Mouse (Mus musculus): Measurements from ENCODE around the gene Spg7. TPM values are rescaled to one million over a fixed set of nuclear protein-coding genes. Genes with fewer than 3 reads are reported as not detected.
A peak's percentile ranks its signal among the peaks of the same experiment; 100 is the strongest.

Spg7 gene
- total RNA-seq, 2 experiments from 2014 or later = 68.2 to 94.3 TPM

GRCm38 (mm10) chr8:123117127-123117731 is 54.5 kb downstream of the Spg7 start, which contains the start of gene Cpne7:
TSS of gene Cpne7 (plus strand) at chr8:123117374.
- ATAC-seq (replicated peaks; ENCODE audit: low FRiP score, low TSS enrichment, poor library complexity, severe bottlenecking) = peak; percentile 24

DNA sequence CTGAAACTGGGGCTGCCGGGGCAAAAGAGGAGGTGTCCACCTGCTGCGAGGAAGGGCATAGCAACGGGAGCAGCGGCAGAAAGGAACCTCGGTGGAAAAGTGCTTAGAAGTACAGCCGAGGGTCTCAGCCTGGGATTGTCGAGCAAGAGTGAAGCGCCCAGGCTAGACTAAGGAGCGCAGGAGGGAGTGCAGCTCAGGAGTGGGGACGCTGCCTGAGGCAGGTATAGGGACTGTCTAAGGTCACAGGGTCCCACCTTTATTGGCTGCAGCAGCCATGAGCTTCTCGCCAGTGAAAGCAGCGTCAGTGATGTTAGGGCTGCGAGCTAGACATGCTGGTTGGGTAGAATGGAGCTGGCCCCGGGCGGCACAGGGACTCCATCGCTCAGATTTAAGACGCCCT is 55.0 kb downstream of the Spg7 start:
- no peak for ATAC-seq (replicated peaks; ENCODE audit: low FRiP score, low TSS enrichment, poor library complexity, severe bottlenecking)

DNA sequence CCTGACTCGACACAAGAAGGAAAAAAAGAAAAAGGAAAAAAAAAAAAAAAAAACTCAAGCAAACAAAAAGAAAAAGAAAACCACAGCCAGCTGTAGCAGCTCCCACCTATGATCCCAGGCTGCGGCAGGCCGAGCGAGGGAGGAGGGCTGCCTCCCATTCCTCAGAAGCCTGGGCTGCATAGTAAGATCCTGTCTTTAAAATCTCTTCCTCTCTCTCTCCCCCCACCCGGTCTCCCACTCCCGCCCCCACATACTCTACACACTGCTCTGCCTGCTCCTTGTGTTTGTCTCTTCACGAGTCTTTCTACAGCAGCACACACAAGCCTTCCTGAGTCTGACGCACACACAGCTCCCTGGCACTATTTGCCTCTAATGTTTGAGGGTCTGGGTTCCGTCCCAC is 59.3 kb downstream of the Spg7 start:
- ATAC-seq (replicated peaks; ENCODE audit: low FRiP score, low TSS enrichment, poor library complexity, severe bottlenecking) = no peak

- ATAC-seq (replicated peaks; ENCODE audit: low FRiP score, low TSS enrichment, poor library complexity, severe bottlenecking) = no peak
Measured at GRCm38 (mm10) chr8:123122670-123123069, 59.9 kb downstream of the Spg7 start.

DNA sequence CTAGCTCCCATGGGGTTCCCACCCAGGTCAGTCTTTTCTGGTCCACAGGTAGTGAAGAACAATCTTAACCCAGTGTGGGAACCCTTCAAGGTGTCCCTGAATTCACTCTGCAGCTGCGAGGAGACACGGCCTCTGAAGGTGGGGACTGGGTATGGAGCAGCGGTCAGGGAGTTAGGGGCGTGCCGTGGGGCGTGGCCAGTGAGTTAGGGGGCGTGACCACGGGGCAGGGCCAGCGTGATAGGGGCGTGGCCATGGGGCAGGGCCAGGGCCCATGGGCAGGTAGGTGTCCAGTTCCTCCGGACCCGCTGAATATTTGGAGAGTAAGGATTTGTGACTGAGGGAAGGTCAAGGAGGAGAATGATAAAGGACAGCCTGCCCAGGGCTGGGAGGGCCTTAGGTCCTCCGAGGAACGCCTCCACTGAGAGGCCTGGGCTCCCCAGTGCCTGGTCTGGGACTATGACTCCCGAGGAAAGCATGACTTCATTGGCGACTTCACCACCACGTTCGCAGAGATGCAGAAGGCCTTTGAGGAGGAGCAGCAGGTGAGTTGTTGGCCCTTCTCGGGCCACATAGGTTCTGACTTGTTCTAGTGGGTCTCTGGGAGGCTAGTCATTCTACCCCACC is 63.6 kb downstream of the Spg7 start:
- peak; percentile 52 for ATAC-seq (replicated peaks; ENCODE audit: low FRiP score, low TSS enrichment, poor library complexity, severe bottlenecking)

DNA sequence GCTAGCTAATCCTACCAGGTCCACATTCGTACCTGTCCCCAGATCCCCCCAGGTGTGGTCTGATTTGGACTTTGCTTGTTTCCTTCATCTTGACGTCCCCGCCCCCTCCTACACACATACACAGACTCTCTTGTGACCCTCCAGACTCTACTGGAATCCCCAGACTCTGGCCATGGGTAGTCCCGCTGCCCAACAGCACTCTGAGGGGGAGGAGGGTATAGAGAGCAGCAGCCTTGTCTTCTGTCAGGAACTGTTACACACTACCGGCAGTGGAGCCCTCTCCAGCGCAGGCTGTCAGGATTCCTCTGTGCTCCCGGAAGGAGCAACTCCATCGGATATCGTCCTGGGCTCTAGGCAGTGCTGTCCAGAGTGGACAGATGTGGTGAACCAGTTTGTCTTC is 68.3 kb downstream of the Spg7 start:
- no peak for ATAC-seq (replicated peaks; ENCODE audit: low FRiP score, low TSS enrichment, poor library complexity, severe bottlenecking)

GRCm38 (mm10) chr8:123132953-123133352 is 70.2 kb downstream of the Spg7 start:
- no peak for ATAC-seq (replicated peaks; ENCODE audit: low FRiP score, low TSS enrichment, poor library complexity, severe bottlenecking)

DNA sequence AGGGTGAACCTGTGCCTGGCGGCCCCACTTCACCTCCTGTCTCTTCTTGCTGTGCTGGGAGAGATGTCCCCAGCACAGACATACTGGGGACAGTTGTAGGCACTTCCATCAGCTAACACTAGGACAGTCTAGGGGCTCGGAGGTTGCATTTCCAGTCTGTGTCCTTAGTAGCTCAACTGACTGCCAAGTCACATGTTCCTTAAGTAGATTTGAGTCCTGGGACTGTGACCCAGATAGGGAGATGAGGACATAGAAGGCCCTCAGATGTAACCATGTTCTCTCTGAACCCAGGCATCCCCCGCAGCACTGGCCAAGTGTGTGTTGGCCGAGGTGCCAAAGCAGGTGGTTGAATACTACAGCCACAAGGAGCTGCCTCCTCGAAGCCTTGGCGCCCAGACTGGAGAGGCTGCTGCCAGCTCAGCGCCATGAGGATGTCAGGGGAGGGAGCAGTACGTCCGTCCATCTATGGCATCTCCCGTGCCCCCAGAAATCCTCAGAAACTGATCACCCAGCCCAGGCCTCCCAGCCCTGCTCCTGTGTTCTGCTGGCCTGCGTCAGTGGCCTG is 71.5 kb downstream of the Spg7 start:
- ATAC-seq (replicated peaks; ENCODE audit: low FRiP score, low TSS enrichment, poor library complexity, severe bottlenecking) = no peak

DNA sequence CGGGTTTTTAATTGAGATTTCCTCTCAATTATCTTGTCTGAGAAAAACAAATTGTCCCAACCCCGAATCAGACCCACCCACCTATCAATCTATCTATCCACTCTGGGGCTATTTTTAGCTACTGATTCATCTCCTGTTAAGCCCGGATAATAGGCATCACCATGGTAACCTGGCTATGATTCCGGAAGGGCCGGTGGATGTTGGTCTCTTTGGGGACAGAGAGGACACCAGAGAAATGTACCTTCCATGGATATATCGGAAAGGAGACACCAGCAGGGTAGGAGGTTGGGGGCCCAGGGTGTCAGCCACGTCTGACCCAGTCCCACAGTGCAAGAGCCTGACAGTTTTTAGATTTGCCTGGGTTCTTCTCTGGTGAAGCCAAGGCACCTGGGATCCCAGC is 72.7 kb downstream of the Spg7 start:
- ATAC-seq (replicated peaks; ENCODE audit: low FRiP score, low TSS enrichment, poor library complexity, severe bottlenecking) = no peak

- no peak for ATAC-seq (replicated peaks; ENCODE audit: low FRiP score, low TSS enrichment, poor library complexity, severe bottlenecking)
Measured at GRCm38 (mm10) chr8:123135806-123136205, 73.1 kb downstream of the Spg7 start.

DNA sequence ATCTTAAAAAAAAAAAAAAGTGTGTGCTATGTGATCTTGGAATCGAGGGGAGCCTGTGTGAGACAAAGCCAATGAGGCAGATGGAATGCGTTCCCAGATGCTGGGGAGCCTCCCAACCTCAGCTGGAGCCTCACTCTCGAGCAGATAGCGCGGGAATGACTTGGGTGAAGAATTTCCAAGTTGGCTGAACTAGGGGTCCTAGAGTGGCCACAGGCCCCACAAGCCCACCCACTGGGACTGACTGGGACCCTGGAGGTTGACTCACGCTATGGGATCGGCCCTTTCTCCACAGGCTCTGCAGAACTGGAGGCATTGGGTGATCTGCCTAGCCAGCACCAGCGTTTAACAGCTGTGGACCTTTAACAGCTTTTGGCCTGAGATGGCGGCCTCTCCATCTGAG is 73.5 kb downstream of the Spg7 start:
- ATAC-seq (replicated peaks; ENCODE audit: low FRiP score, low TSS enrichment, poor library complexity, severe bottlenecking) = no peak

- no peak for ATAC-seq (replicated peaks; ENCODE audit: low FRiP score, low TSS enrichment, poor library complexity, severe bottlenecking)
Measured at GRCm38 (mm10) chr8:123137645-123138077, 74.9 kb downstream of the Spg7 start.

DNA sequence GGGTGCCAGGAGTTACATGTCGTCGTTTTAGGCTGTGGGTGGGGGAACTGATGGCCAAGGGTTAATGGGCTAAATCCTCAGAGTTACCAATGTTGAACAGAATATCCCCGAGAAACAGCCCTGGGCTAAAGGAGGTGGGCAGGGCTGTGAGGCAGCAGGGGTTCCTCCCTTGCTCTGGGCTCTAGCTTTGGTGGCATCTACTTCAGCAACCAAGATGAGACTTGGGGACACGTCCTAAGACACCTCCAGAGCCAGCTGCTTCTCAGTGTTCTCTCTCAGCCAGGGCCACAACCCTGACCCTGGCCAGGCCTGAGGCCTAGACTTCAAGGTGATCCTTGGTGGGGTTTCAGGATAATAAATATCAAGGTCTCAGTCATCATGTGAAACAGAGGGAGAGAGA is 76.0 kb downstream of the Spg7 start:
- no peak for ATAC-seq (replicated peaks; ENCODE audit: low FRiP score, low TSS enrichment, poor library complexity, severe bottlenecking)

DNA sequence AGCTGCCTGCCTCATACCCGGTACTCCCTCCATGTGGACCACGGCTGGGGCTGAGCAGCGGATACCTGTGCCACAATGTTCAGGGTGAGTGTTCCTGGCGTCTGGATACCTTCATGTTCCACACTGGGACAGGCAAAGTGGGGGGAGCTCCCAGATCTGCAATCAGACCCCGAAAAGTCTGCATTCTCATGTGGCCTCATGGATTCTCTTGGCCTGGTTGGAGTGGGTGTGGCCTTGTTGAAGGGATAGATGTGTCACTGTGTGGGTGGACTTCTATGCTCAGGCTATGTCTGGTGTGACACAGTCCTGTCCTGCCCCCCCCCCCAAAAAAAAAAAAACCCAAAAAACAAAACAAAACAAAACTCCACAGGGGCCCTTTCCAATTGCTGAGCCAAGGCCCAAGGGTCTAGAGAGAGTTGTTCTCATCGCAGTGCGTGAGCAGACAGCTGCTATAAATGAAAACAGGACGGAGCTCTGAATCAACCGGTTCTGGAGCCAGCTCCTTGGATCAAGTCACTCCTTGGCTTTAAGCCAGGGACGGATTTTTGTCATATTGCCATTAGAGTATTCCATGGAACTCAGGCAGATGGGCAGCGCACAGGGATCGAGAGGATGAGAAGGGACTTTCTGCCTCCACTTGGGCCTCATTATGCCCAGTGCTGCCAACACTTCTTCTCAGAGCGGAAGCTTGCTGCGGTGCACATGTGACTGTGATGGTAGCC is 79.2 kb downstream of the Spg7 start:
- no peak for ATAC-seq (replicated peaks; ENCODE audit: low FRiP score, low TSS enrichment, poor library complexity, severe bottlenecking)

DNA sequence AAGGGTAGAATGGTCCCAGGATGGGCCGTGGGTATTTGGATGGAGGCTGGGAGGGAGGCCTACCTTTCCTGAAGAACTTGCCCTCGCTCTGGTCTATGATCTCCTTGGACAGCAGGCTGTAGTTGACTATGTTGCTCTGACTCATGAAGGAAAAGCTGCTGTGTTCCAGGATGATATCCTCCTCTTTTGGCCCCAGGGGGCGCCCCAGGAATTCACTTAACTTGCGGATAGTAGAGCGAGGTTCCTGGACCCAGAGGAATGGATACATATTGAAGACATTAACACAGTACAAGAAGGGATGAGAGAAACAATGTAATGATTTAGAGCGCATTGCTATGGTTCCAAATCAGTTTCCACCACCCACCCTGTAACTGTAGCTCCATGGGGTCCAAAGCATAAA is 82.5 kb downstream of the Spg7 start:
- ATAC-seq (replicated peaks; ENCODE audit: low FRiP score, low TSS enrichment, poor library complexity, severe bottlenecking) = 0 out of 2 replicates have a peak, but pooled peaks have one; percentile 36

DNA sequence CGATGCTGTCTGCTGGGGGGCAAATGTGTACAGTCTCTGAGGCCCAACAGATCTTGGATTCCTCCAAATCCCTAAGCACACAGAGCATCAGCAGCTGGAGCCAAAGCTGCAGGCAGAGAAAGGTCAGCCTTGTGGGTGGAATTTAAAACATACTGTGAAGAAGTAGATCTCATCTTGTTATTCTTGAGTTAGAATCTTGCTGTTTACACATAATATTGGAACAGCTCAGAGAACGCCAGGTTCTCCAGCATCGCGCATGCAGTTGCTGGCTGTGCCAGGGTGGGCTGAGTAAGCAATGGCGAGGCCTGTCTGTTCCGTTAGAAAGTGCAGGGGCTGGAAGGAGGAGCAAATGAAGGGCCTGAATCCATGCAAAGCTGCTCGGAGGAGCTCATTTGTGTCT is 83.6 kb downstream of the Spg7 start:
- ATAC-seq (replicated peaks; ENCODE audit: low FRiP score, low TSS enrichment, poor library complexity, severe bottlenecking) = no peak

Other genes with a start within 250 kb of the Spg7 start
- not detected in 2 replicates for gene Cdh15, start 215.0 kb upstream of the Spg7 start, total RNA-seq (2014; fragmentation: Nextera tagmentation)
- not detected in 2 replicates for gene Cdh15, start 215.0 kb upstream of the Spg7 start, total RNA-seq (2017)
- 97.9 and 99.4 TPM in 2 replicates for gene Ankrd11, start 20.7 kb upstream of the Spg7 start, total RNA-seq (2014; fragmentation: Nextera tagmentation)
- gene Ankrd11, start 20.7 kb upstream of the Spg7 start, total RNA-seq (2017) = 57.1 and 57.3 TPM in 2 replicates
- 2,414 and 2,637 TPM in 2 replicates for gene Rpl13, start 39.4 kb downstream of the Spg7 start, total RNA-seq (2014; fragmentation: Nextera tagmentation)
- gene Rpl13, start 39.4 kb downstream of the Spg7 start, total RNA-seq (2017) = 3,345 and 3,531 TPM in 2 replicates
- gene Cpne7, start 54.4 kb downstream of the Spg7 start, total RNA-seq (2014; fragmentation: Nextera tagmentation) = 1.5 and 2.3 TPM in 2 replicates
- 1.0 and 1.2 TPM in 2 replicates for gene Cpne7, start 54.4 kb downstream of the Spg7 start, total RNA-seq (2017)
- gene Sult5a1, start 95.4 kb downstream of the Spg7 start, total RNA-seq (2014; fragmentation: Nextera tagmentation) = not detected in 2 replicates
- gene Sult5a1, start 95.4 kb downstream of the Spg7 start, total RNA-seq (2017) = not detected in 2 replicates
- not detected in 2 replicates for gene Dpep1, start 123.3 kb downstream of the Spg7 start, total RNA-seq (2014; fragmentation: Nextera tagmentation)
- gene Dpep1, start 123.3 kb downstream of the Spg7 start, total RNA-seq (2017) = not detected in 2 replicates
- 44.4 and 57.1 TPM in 2 replicates for gene Chmp1a, start 149.8 kb downstream of the Spg7 start, total RNA-seq (2014; fragmentation: Nextera tagmentation)
- gene Chmp1a, start 149.8 kb downstream of the Spg7 start, total RNA-seq (2017) = 25.8 and 34.0 TPM in 2 replicates
- gene Spata33, start 149.9 kb downstream of the Spg7 start, total RNA-seq (2014; fragmentation: Nextera tagmentation) = 0.59 and 1.8 TPM in 2 replicates
- gene Spata33, start 149.9 kb downstream of the Spg7 start, total RNA-seq (2017) = 0.66 and 1.1 TPM in 2 replicates
- gene Cdk10, start 161.9 kb downstream of the Spg7 start, total RNA-seq (2014; fragmentation: Nextera tagmentation) = 45.0 and 57.8 TPM in 2 replicates
- 33.7 and 35.4 TPM in 2 replicates for gene Cdk10, start 161.9 kb downstream of the Spg7 start, total RNA-seq (2017)
- 1.8 and 1.9 TPM in 2 replicates for gene Spata2l, start 173.3 kb downstream of the Spg7 start, total RNA-seq (2014; fragmentation: Nextera tagmentation)
- gene Spata2l, start 173.3 kb downstream of the Spg7 start, total RNA-seq (2017) = 0.27 TPM in 1 of 2 replicates, not detected in the other
- gene Zfp276, start 191.3 kb downstream of the Spg7 start, total RNA-seq (2014; fragmentation: Nextera tagmentation) = 8.3 and 16.8 TPM in 2 replicates
- gene Zfp276, start 191.3 kb downstream of the Spg7 start, total RNA-seq (2017) = 5.7 and 8.2 TPM in 2 replicates
- 12.1 and 17.5 TPM in 2 replicates for gene Vps9d1, start 191.4 kb downstream of the Spg7 start, total RNA-seq (2014; fragmentation: Nextera tagmentation)
- gene Vps9d1, start 191.4 kb downstream of the Spg7 start, total RNA-seq (2017) = 4.6 and 6.1 TPM in 2 replicates

All from megakaryocyte-erythroid progenitor cell, adult 5-6 weeks (primary cell).